Mouse (Mus musculus) liver, adult 2 months (tissue): Measurements from ENCODE around the gene Bbc3. TPM values are rescaled to one million over a fixed set of nuclear protein-coding genes. Genes with fewer than 3 reads are reported as not detected.

Source experiments
- DNase-seq: peaks from one replicate; pipeline ENCODE4 v3.0.0-alpha.2; 2011; ENCODE audit warnings: low read depth, low spot score; ENCODE audit errors: extremely low read depth
- H3K27ac ChIP-seq: fragments of 200-500 bp; replicated peaks from 2 replicates; pipeline ENCODE4 v1.5.1; 2012; ENCODE audit warnings: low read depth, mild to moderate bottlenecking, control low read depth, inconsistent platforms, low read length; ENCODE audit not compliant: insufficient read depth
- H3K27me3 ChIP-seq: fragments of 200-500 bp; 2 replicates; pipeline ENCODE4 v1.6.1; 2012; ENCODE audit warnings: mild to moderate bottlenecking, moderate library complexity, low read length, inconsistent platforms; ENCODE audit not compliant: control insufficient read depth, insufficient read depth
- H3K36me3 ChIP-seq: fragments of 200-500 bp; 2 replicates; pipeline ENCODE4 v1.6.1; 2012; ENCODE audit warnings: low read length, inconsistent platforms; ENCODE audit not compliant: control insufficient read depth, insufficient read depth
- H3K4me1 ChIP-seq: fragments of 200-500 bp; 2 replicates; pipeline ENCODE4 v1.6.1; 2011; ENCODE audit warnings: low read length; ENCODE audit not compliant: control insufficient read depth, insufficient read depth
- H3K4me3 ChIP-seq: fragments of 200-500 bp; 2 replicates; pipeline ENCODE4 v1.5.1; 2011; ENCODE audit warnings: low read depth, mild to moderate bottlenecking, control low read depth, low read length, moderate library complexity; ENCODE audit not compliant: insufficient read depth
- H3K79me2 ChIP-seq: fragments of 200-500 bp; 2 replicates; pipeline ENCODE4 v1.6.1; 2012; ENCODE audit warnings: inconsistent platforms, mild to moderate bottlenecking, low read length, moderate library complexity; ENCODE audit not compliant: control insufficient read depth, insufficient read depth
- H3K9ac ChIP-seq: fragments of 200-500 bp; 2 replicates; pipeline ENCODE4 v1.6.1; 2012; ENCODE audit warnings: low read depth, mild to moderate bottlenecking, control low read depth, inconsistent platforms, low read length
- CTCF ChIP-seq: fragments of 200-500 bp; IDR thresholded peaks from 2 replicates; pipeline ENCODE4 v1.5.1; 2011; ENCODE audit warnings: low read depth, low read length, control low read depth
- POLR2A ChIP-seq: fragments of 200-500 bp; IDR thresholded peaks from 2 replicates; pipeline ENCODE4 v1.6.1; 2011; ENCODE audit warnings: low read length, control low read depth; ENCODE audit not compliant: insufficient read depth; ENCODE audit errors: extremely low read depth
- WGBS: fragments of 180-500 bp; shearing (Covaris S2); methylation state at CpG from one replicate; pipeline ENCODE4 v1.1.7; 2018; 5-methylcytosine and 5-hydroxymethylcytosine counted together
- polyA plus RNA-seq: library from polyadenylated mRNA; depleted of rRNA; stranded (reverse); fragments of >200 nt; gene quantifications from 2 replicates; pipeline ENCODE4 v1.2.3, GENCODE M21; 2012
- total RNA-seq: library from RNA; depleted of rRNA; stranded (reverse); fragments of >200 nt; gene quantifications from 2 replicates; pipeline ENCODE4 v1.2.3, GENCODE M21; 2014

The Bbc3 gene
- total and polyA plus RNA-seq, 2 experiments: 6.0 to 15.2 TPM

DNA sequence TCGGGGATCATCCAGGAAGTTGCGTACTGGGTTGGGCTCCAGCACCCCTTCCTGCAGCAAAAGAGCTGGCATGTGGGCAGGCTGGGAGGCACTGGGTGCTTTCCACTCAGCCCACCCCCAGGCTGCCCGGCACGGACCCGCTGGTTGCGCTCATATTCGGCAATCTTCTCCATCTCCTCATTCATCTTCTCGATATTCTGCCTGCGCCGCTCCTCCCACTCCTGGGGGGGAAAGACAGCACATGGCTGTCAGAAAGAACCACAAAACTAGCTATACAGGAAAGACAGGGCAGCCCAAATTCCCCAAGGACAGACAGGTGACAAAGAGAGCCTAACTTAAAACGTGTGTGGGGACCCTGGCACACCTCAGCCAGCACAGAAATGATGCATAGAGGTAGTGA lies 27.5 kb upstream of the Bbc3 start:
- Histone ChIP-seq H3K79me2 (no peaks in the 10 kb centered on the region), H3K36me3 (peaks cover 9% of the 10 kb centered on the region; the same call in 1 of the 2 replicates), H3K4me1 (no peaks in the 10 kb centered on the region), H3K9ac (no peak overlapping the region), H3K27me3 (no peaks in the 10 kb centered on the region), H3K4me3 (no peak overlapping the region), H3K27ac (no peak overlapping the region)
- WGBS: 93% methylated on average over 11 of the region's 11 CpGs
- no peak for DNase-seq
- TF ChIP-seq POLR2A: no peak

- H3K4me3 ChIP-seq: no peak overlapping the region
- no peaks in the 10 kb centered on the region for H3K27me3 ChIP-seq
- H3K9ac ChIP-seq: no peak overlapping the region
- no peaks in the 10 kb centered on the region for H3K79me2 ChIP-seq
- TF ChIP-seq POLR2A (no peak), CTCF (no peak)
- H3K4me1 ChIP-seq: no peaks in the 10 kb centered on the region
- H3K27ac ChIP-seq: no peak overlapping the region
- H3K36me3 ChIP-seq: peaks cover 9% of the 10 kb centered on the region; the same call in 1 of the 2 replicates
- DNase-seq: no peak
- WGBS: 96% methylated on average over 13 of the region's 13 CpGs
Measured at GRCm38 (mm10) chr7:16282334-16282733, 25.9 kb upstream of the Bbc3 start.

- Histone ChIP-seq H3K27ac (no peak overlapping the region), H3K27me3 (no peaks in the 10 kb centered on the region), H3K9ac (no peak overlapping the region), H3K36me3 (peaks cover 9% of the 10 kb centered on the region; the same call in 1 of the 2 replicates), H3K4me1 (peaks cover 3% of the 10 kb centered on the region; the same call in 1 of the 2 replicates), H3K79me2 (no peaks in the 10 kb centered on the region), H3K4me3 (no peak overlapping the region)
- DNase-seq: no peak
- TF ChIP-seq CTCF (no peak), POLR2A (no peak)
- 94% methylated on average over 8 of the region's 8 CpGs for WGBS
Measured at GRCm38 (mm10) chr7:16284001-16284400, 24.2 kb upstream of the Bbc3 start.

- DNase-seq: no peak
- peaks cover 9% of the 10 kb centered on the region; the same call in 1 of the 2 replicates for H3K36me3 ChIP-seq
- H3K4me3 ChIP-seq: no peak overlapping the region
- no peak overlapping the region for H3K27ac ChIP-seq
- no peaks in the 10 kb centered on the region for H3K79me2 ChIP-seq
- no peaks in the 10 kb centered on the region for H3K27me3 ChIP-seq
- WGBS: 51% methylated on average over 9 of the region's 9 CpGs
- H3K4me1 ChIP-seq: peaks cover 3% of the 10 kb centered on the region; the same call in 1 of the 2 replicates
- TF ChIP-seq CTCF: no peak
- no peak for TF ChIP-seq POLR2A
- no peak overlapping the region for H3K9ac ChIP-seq
Measured at GRCm38 (mm10) chr7:16284904-16285303, 23.3 kb upstream of the Bbc3 start.

- Histone ChIP-seq H3K9ac (peak overlapping the region; percentile 28; the same call in 1 of the 2 replicates), H3K36me3 (peaks cover 9% of the 10 kb centered on the region; the same call in 1 of the 2 replicates), H3K79me2 (no peaks in the 10 kb centered on the region), H3K27ac (peak overlapping the region; percentile 56), H3K27me3 (no peaks in the 10 kb centered on the region), H3K4me3 (peak overlapping the region; percentile 36), H3K4me1 (peaks cover 3% of the 10 kb centered on the region; the same call in 1 of the 2 replicates)
- TF ChIP-seq CTCF: no peak
- TF ChIP-seq POLR2A: no peak
- DNase-seq: peak; percentile 82
- 3% methylated on average over 14 of the region's 14 CpGs for WGBS
Measured at GRCm38 (mm10) chr7:16285450-16286025, 22.7 kb upstream of the Bbc3 start.
